Mouse (Mus musculus) embryonic facial prominence, embryonic 11.5 days (tissue): ENCODE data around the gene Tesk1. TPM values are rescaled to one million over a fixed set of nuclear protein-coding genes. Genes with fewer than 3 reads are reported as not detected.

Experiments used
- ATAC-seq: fragments of 200-750 bp; cut with Nextera tagmentation; replicated peaks from 2 replicates; pipeline ENCODE4 v1.8.0; 2017; ENCODE audit warnings: low read depth; ENCODE audit not compliant: insufficient number of reproducible peaks, low FRiP score, low TSS enrichment
- DNase-seq: peaks from one replicate; pipeline ENCODE4 v3.0.0-alpha.2; 2015; ENCODE audit warnings: low spot score
- H3K27ac ChIP-seq: fragments of 300-500 bp; sonication (generic); replicated peaks from 2 replicates; pipeline ENCODE4 v1.5.1; 2014; ENCODE audit warnings: mild to moderate bottlenecking, low read depth, low read length, control low read depth
- H3K27me3 ChIP-seq: fragments of 300-500 bp; sonication (generic); 2 replicates; pipeline ENCODE4 v1.6.1; 2014; ENCODE audit warnings: mild to moderate bottlenecking, low read length, moderate library complexity, mixed read lengths; ENCODE audit not compliant: control insufficient read depth, insufficient read depth
- H3K36me3 ChIP-seq: fragments of 300-500 bp; sonication (generic); replicated peaks from 2 replicates; pipeline ENCODE4 v1.6.1; 2014; ENCODE audit warnings: low read depth, mild to moderate bottlenecking, low read length, moderate library complexity, mixed read lengths; ENCODE audit not compliant: control insufficient read depth, insufficient read depth
- H3K4me1 ChIP-seq: fragments of 300-500 bp; sonication (generic); 2 replicates; pipeline ENCODE4 v1.6.1; 2014; ENCODE audit warnings: low read length, mixed read lengths; ENCODE audit not compliant: control insufficient read depth, insufficient read depth
- H3K4me2 ChIP-seq: fragments of 300-500 bp; sonication (generic); 2 replicates; pipeline ENCODE4 v1.6.1; 2014; ENCODE audit warnings: low read depth, mild to moderate bottlenecking, control low read depth, low read length, moderate library complexity
- H3K4me3 ChIP-seq: fragments of 300-500 bp; sonication (generic); 2 replicates; pipeline ENCODE4 v1.5.1; 2014; ENCODE audit warnings: low read depth, low read length, control low read depth
- H3K9ac ChIP-seq: fragments of 300-500 bp; sonication (generic); replicated peaks from 2 replicates; pipeline ENCODE4 v1.6.1; 2014; ENCODE audit warnings: mild to moderate bottlenecking, control low read depth, low read length
- H3K9me3 ChIP-seq: fragments of 300-500 bp; sonication (generic); replicated peaks from 2 replicates; pipeline ENCODE4 v1.6.1; 2016; ENCODE audit warnings: mild to moderate bottlenecking, low read length, inconsistent platforms, mixed read lengths; ENCODE audit not compliant: control insufficient read depth
- WGBS: fragments of 180-500 bp; shearing (Covaris S2); extraction: QIAGEN DNeasy Blood & Tissue Kit; methylation state at CpG from one replicate; pipeline ENCODE4 v1.1.7; 2014; 5-methylcytosine and 5-hydroxymethylcytosine counted together
- polyA plus RNA-seq: library from polyadenylated mRNA; unstranded; fragments of >200 nt; fragmentation: Nextera tagmentation; extraction: Ambion mirVana; gene quantifications from 2 replicates; pipeline ENCODE4 v1.2.1, GENCODE M21; 2014

Tesk1 gene
- polyA plus RNA-seq, 1 experiment from 2014 or later: 8.2 TPM

GRCm38 (mm10) chr4:43421632-43422240 is 20.0 kb upstream of the Tesk1 start:
- H3K27me3 ChIP-seq: peaks cover 21% of the 10 kb centered on the region
- no peaks in the 10 kb centered on the region for H3K9me3 ChIP-seq
- H3K27ac ChIP-seq: no peak overlapping the region
- H3K4me3 ChIP-seq: no peak overlapping the region
- no peaks in the 10 kb centered on the region; the same call in 1 of the 2 replicates for H3K4me1 ChIP-seq
- H3K9ac ChIP-seq: no peak overlapping the region
- WGBS: 76% methylated on average over 28 of the region's 28 CpGs
- ATAC-seq (no peak), DNase-seq (no peak)
- H3K36me3 ChIP-seq: 0 out of 2 replicates have a peak, but pooled peaks cover 3% of the 10 kb centered on the region
- no peak overlapping the region for H3K4me2 ChIP-seq

GRCm38 (mm10) chr4:43423267-43423934 is 18.3 kb upstream of the Tesk1 start:
- H3K36me3 ChIP-seq: 0 out of 2 replicates have a peak, but pooled peaks cover 3% of the 10 kb centered on the region

GRCm38 (mm10) chr4:43424072-43424471 is 17.7 kb upstream of the Tesk1 start:
- H3K9ac ChIP-seq: no peak overlapping the region
- ATAC-seq: no peak
- 85% methylated on average over 9 of the region's 9 CpGs for WGBS
- DNase-seq: no peak
- H3K27me3 ChIP-seq: peaks cover 35% of the 10 kb centered on the region
- no peak overlapping the region for H3K4me3 ChIP-seq
- H3K27ac ChIP-seq: no peak overlapping the region
- H3K4me1 ChIP-seq: no peaks in the 10 kb centered on the region; the same call in none of the 2 replicates
- H3K4me2 ChIP-seq: no peak overlapping the region
- no peaks in the 10 kb centered on the region for H3K9me3 ChIP-seq
- H3K36me3 ChIP-seq: 0 out of 2 replicates have a peak, but pooled peaks cover 3% of the 10 kb centered on the region

More at GRCm38 (mm10) chr4:43423267-43423934, 18.3 kb upstream of the Tesk1 start:
- Histone ChIP-seq H3K4me2 (no peak overlapping the region), H3K27me3 (peaks cover 33% of the 10 kb centered on the region), H3K4me3 (no peak overlapping the region), H3K27ac (no peak overlapping the region), H3K9me3 (no peaks in the 10 kb centered on the region), H3K9ac (no peak overlapping the region), H3K4me1 (no peaks in the 10 kb centered on the region; the same call in 1 of the 2 replicates)
- 92% methylated on average over 20 of the region's 20 CpGs for WGBS
- DNase-seq: no peak
- no peak for ATAC-seq

- Histone ChIP-seq H3K4me2 (0 out of 2 replicates have a peak overlapping the region, but pooled peaks have one; percentile 19), H3K9ac (peak overlapping the region; percentile 4; the same call in 1 of the 2 replicates), H3K27me3 (peaks cover 36% of the 10 kb centered on the region), H3K4me1 (no peaks in the 10 kb centered on the region; the same call in none of the 2 replicates), H3K4me3 (no peak overlapping the region), H3K36me3 (0 out of 2 replicates have a peak, but pooled peaks cover 3% of the 10 kb centered on the region), H3K9me3 (no peaks in the 10 kb centered on the region), H3K27ac (no peak overlapping the region)
- no peak for DNase-seq
- 17% methylated on average over 14 of the region's 14 CpGs for WGBS
- no peak for ATAC-seq
These were observed 16.5 kb upstream of the Tesk1 start for GRCm38 (mm10) chr4:43425197-43425596.

GRCm38 (mm10) chr4:43425648-43426380 is 15.9 kb upstream of the Tesk1 start:
- Histone ChIP-seq H3K27ac (no peak overlapping the region), H3K4me2 (0 out of 2 replicates have a peak overlapping the region, but pooled peaks have one; percentile 19), H3K36me3 (0 out of 2 replicates have a peak, but pooled peaks cover 3% of the 10 kb centered on the region), H3K4me1 (no peaks in the 10 kb centered on the region; the same call in none of the 2 replicates), H3K4me3 (0 out of 2 replicates have a peak overlapping the region, but pooled peaks have one; percentile 3), H3K9ac (peak overlapping the region; percentile 4; the same call in 1 of the 2 replicates), H3K27me3 (peaks cover 36% of the 10 kb centered on the region), H3K9me3 (no peaks in the 10 kb centered on the region)
- no peak for DNase-seq
- 15% methylated on average over 31 of the region's 31 CpGs for WGBS
- 0 out of 2 replicates have a peak, but pooled peaks have one; percentile 24 for ATAC-seq

GRCm38 (mm10) chr4:43426487-43426886 is 15.3 kb upstream of the Tesk1 start:
- Histone ChIP-seq H3K4me3 (no peak overlapping the region), H3K27me3 (peaks cover 36% of the 10 kb centered on the region), H3K9ac (no peak overlapping the region), H3K36me3 (0 out of 2 replicates have a peak, but pooled peaks cover 3% of the 10 kb centered on the region), H3K9me3 (no peaks in the 10 kb centered on the region), H3K4me2 (no peak overlapping the region), H3K4me1 (no peaks in the 10 kb centered on the region; the same call in none of the 2 replicates), H3K27ac (no peak overlapping the region)
- no peak for DNase-seq
- WGBS: 36% methylated on average over 10 of the region's 10 CpGs
- no peak for ATAC-seq

- Histone ChIP-seq H3K4me1 (no peaks in the 10 kb centered on the region; the same call in none of the 2 replicates), H3K4me2 (no peak overlapping the region), H3K36me3 (no peaks in the 10 kb centered on the region), H3K4me3 (no peak overlapping the region), H3K9me3 (no peaks in the 10 kb centered on the region), H3K27ac (no peak overlapping the region), H3K9ac (no peak overlapping the region), H3K27me3 (peaks cover 36% of the 10 kb centered on the region)
- ATAC-seq (no peak), DNase-seq (no peak)
- WGBS: 16% methylated on average over 22 of the region's 23 CpGs
These were observed 14.1 kb upstream of the Tesk1 start for GRCm38 (mm10) chr4:43427501-43428179.
